Mouse (Mus musculus) hindbrain, embryonic 13.5 days (tissue): ENCODE results near the gene Camk2d. TPM values are rescaled to one million over a fixed set of nuclear protein-coding genes. Genes with fewer than 3 reads are reported as not detected.

Experiments used
- ATAC-seq: fragments of 200-750 bp; cut with Nextera tagmentation; 2 replicates; pipeline ENCODE4 v1.8.0; 2017; ENCODE audit warnings: moderate TSS enrichment; ENCODE audit not compliant: low FRiP score
- H3K27ac ChIP-seq: fragments of 300-500 bp; sonication (generic); 2 replicates; pipeline ENCODE4 v1.5.1; 2015; ENCODE audit warnings: inconsistent platforms, mild to moderate bottlenecking, moderate library complexity
- H3K27me3 ChIP-seq: fragments of 300-500 bp; sonication (generic); 2 replicates; pipeline ENCODE4 v1.6.1; 2015; ENCODE audit warnings: mild to moderate bottlenecking, inconsistent platforms
- H3K36me3 ChIP-seq: fragments of 300-500 bp; sonication (generic); 2 replicates; pipeline ENCODE4 v1.6.1; 2015; ENCODE audit warnings: mild to moderate bottlenecking, inconsistent platforms
- H3K4me1 ChIP-seq: fragments of 300-500 bp; sonication (generic); replicated peaks from 2 replicates; pipeline ENCODE4 v1.6.1; 2015; ENCODE audit warnings: inconsistent platforms
- H3K4me2 ChIP-seq: fragments of 300-500 bp; sonication (generic); 2 replicates; pipeline ENCODE4 v1.6.1; 2015; ENCODE audit warnings: inconsistent platforms, mild to moderate bottlenecking, moderate library complexity
- H3K4me3 ChIP-seq: fragments of 300-500 bp; sonication (generic); 2 replicates; pipeline ENCODE4 v1.5.1; 2015; ENCODE audit warnings: mild to moderate bottlenecking, inconsistent platforms
- H3K9ac ChIP-seq: fragments of 300-500 bp; sonication (generic); 2 replicates; pipeline ENCODE4 v1.6.1; 2015; ENCODE audit warnings: mild to moderate bottlenecking, inconsistent platforms
- H3K9me3 ChIP-seq: fragments of 300-500 bp; sonication (generic); 2 replicates; pipeline ENCODE4 v1.6.1; 2016; ENCODE audit warnings: inconsistent platforms
- WGBS: fragments of 180-500 bp; shearing (Covaris S2); methylation state at CpG from one replicate; pipeline ENCODE4 v1.1.7; 2015; 5-methylcytosine and 5-hydroxymethylcytosine counted together
- polyA plus RNA-seq: library from polyadenylated mRNA; unstranded; fragments of >200 nt; fragmentation: Nextera tagmentation; extraction: Ambion mirVana; gene quantifications from 2 replicates; pipeline ENCODE4 v1.2.1, GENCODE M21; 2015

The Camk2d gene
- polyA plus RNA-seq, 1 experiment from 2014 or later: 43.1 TPM

- H3K9me3 ChIP-seq: no peaks in the 10 kb centered on the region
- 74% methylated on average over 3 of the region's 3 CpGs for WGBS
- H3K36me3 ChIP-seq: no peaks in the 10 kb centered on the region
- peaks cover 11% of the 10 kb centered on the region for H3K4me1 ChIP-seq
- H3K27ac ChIP-seq: no peak overlapping the region
- no peak for ATAC-seq
- no peak overlapping the region for H3K4me3 ChIP-seq
- no peak overlapping the region for H3K9ac ChIP-seq
- H3K27me3 ChIP-seq: no peaks in the 10 kb centered on the region
- no peak overlapping the region for H3K4me2 ChIP-seq
These were observed 103.6 kb downstream of the Camk2d start for GRCm38 (mm10) chr3:126699740-126700139.

DNA sequence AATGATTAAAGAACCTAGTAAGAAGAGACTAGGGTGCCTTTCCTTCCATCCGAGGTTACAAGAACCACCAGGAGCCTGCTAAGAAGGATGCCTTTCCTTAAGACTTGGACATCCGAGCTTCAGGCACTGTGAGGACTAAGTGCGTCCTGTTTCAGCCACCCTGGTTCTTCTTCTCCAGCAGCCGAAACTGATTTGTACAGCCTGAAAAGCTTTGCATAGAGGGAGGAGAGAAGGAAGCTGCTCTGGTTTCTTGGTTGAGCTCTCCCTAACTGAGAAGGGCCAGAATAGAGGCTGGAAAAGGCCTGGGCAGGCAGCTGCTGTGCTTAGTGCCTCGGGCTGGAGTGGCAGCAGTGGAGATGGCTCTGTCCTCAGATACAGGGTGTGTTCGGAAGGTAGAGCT, 105.0 kb downstream of the Camk2d start:
- H3K27ac ChIP-seq: no peak overlapping the region
- H3K36me3 ChIP-seq: no peaks in the 10 kb centered on the region
- 90% methylated on average over 6 of the region's 6 CpGs for WGBS
- H3K4me2 ChIP-seq: no peak overlapping the region
- H3K9me3 ChIP-seq: no peaks in the 10 kb centered on the region
- no peak for ATAC-seq
- H3K4me1 ChIP-seq: peaks cover 3% of the 10 kb centered on the region; the same call in 1 of the 2 replicates
- no peaks in the 10 kb centered on the region for H3K27me3 ChIP-seq
- H3K4me3 ChIP-seq: no peak overlapping the region
- no peak overlapping the region for H3K9ac ChIP-seq

DNA sequence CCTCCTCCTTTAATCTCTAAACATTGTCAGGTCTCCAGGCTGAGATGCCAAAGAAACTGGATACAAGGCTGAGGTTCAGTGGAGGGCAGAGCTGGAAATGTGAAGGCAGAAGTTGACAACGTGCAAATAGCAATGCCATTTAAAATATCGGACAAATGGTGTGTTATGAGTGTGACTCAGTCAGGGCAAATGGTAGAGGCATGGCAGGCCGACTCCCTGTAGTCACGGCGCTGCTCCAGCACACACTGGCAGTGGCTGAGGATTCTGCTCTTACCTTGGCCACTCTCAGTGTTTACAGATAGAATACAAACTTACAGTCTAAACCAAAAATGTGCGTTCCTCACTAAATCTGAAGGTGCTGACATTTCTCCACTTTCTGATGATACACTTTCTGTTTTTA, 105.5 kb downstream of the Camk2d start:
- Histone ChIP-seq H3K4me3 (no peak overlapping the region), H3K27me3 (no peaks in the 10 kb centered on the region), H3K27ac (no peak overlapping the region), H3K9ac (no peak overlapping the region), H3K4me2 (no peak overlapping the region), H3K9me3 (no peaks in the 10 kb centered on the region), H3K36me3 (no peaks in the 10 kb centered on the region), H3K4me1 (peaks cover 2% of the 10 kb centered on the region; the same call in 1 of the 2 replicates)
- WGBS: 90% methylated on average over 6 of the region's 6 CpGs
- no peak for ATAC-seq

DNA sequence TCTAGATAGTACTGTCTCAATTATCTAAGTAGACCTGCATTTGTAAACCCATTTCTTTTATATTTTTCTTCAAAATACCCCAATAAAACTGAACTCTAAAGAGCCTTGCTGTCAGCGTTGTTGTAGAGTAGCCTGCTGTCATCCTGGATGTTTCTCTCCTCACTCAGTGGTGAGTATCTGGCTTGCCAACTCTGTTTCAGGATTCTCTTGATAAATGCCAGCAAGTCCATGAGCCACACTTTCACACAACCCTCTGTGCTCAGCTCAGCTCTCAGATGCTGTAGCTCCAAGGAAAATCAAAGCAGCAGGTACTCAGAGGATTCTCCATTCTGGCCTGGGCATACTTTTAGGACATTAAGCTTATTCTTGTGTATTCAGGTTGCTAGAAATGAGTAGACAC, 109.4 kb downstream of the Camk2d start:
- H3K4me1 ChIP-seq: no peaks in the 10 kb centered on the region
- no peaks in the 10 kb centered on the region for H3K9me3 ChIP-seq
- ATAC-seq: no peak
- H3K27ac ChIP-seq: no peak overlapping the region
- no peak overlapping the region for H3K4me2 ChIP-seq
- H3K9ac ChIP-seq: no peak overlapping the region
- H3K27me3 ChIP-seq: no peaks in the 10 kb centered on the region
- no peaks in the 10 kb centered on the region for H3K36me3 ChIP-seq
- WGBS: 97% methylated on average over 1 of the region's 1 CpGs
- H3K4me3 ChIP-seq: no peak overlapping the region

- Histone ChIP-seq H3K4me2 (no peak overlapping the region), H3K27me3 (no peaks in the 10 kb centered on the region), H3K9ac (no peak overlapping the region), H3K36me3 (no peaks in the 10 kb centered on the region), H3K4me1 (no peaks in the 10 kb centered on the region), H3K4me3 (no peak overlapping the region), H3K27ac (no peak overlapping the region), H3K9me3 (no peaks in the 10 kb centered on the region)
- no peak for ATAC-seq
- WGBS: 61% methylated on average over 1 of the region's 1 CpGs
These were observed 118.2 kb downstream of the Camk2d start for GRCm38 (mm10) chr3:126714281-126714680.

- no peaks in the 10 kb centered on the region for H3K27me3 ChIP-seq
- WGBS: 76% methylated on average over 5 of the region's 5 CpGs
- no peak overlapping the region for H3K4me2 ChIP-seq
- peaks cover 5% of the 10 kb centered on the region; the same call in 1 of the 2 replicates for H3K4me1 ChIP-seq
- no peaks in the 10 kb centered on the region for H3K9me3 ChIP-seq
- H3K36me3 ChIP-seq: no peaks in the 10 kb centered on the region
- 0 out of 2 replicates have a peak overlapping the region, but pooled peaks have one; percentile 18 for H3K27ac ChIP-seq
- no peak for ATAC-seq
- no peak overlapping the region for H3K4me3 ChIP-seq
- H3K9ac ChIP-seq: no peak overlapping the region
These were observed 126.9 kb downstream of the Camk2d start for GRCm38 (mm10) chr3:126723021-126723449.

GRCm38 (mm10) chr3:126723458-126723857, 127.4 kb downstream of the Camk2d start:
- H3K27me3 ChIP-seq: no peaks in the 10 kb centered on the region
- H3K27ac ChIP-seq: no peak overlapping the region
- H3K4me1 ChIP-seq: peaks cover 5% of the 10 kb centered on the region; the same call in 1 of the 2 replicates
- 74% methylated on average over 5 of the region's 5 CpGs for WGBS
- H3K9me3 ChIP-seq: no peaks in the 10 kb centered on the region
- no peaks in the 10 kb centered on the region for H3K36me3 ChIP-seq
- no peak overlapping the region for H3K4me3 ChIP-seq
- H3K4me2 ChIP-seq: no peak overlapping the region
- no peak for ATAC-seq
- H3K9ac ChIP-seq: no peak overlapping the region

DNA sequence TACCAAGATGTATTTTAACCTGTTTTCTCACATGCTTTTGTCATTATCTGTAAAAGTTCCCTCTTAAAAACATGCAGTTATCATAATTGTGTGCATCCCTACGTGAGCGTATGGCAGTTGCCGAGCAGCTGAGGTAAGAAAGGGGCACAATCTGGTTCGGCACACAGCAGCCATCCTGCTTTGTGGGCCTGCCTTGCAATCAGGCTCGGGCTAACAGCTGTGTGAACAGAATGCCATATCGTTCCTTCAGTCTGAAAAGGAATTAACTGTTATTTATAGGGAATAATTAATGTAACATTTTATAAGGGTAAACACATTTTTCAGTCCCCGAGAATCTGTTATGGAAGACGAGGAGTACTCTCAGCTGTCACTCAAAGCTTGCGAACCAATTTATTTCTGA, 129.5 kb downstream of the Camk2d start:
- Histone ChIP-seq H3K9me3 (no peaks in the 10 kb centered on the region), H3K4me3 (no peak overlapping the region), H3K4me2 (no peak overlapping the region), H3K27ac (no peak overlapping the region), H3K27me3 (no peaks in the 10 kb centered on the region), H3K4me1 (peaks cover 5% of the 10 kb centered on the region; the same call in 1 of the 2 replicates), H3K9ac (no peak overlapping the region), H3K36me3 (no peaks in the 10 kb centered on the region)
- no peak for ATAC-seq
- WGBS: 64% methylated on average over 9 of the region's 9 CpGs

DNA sequence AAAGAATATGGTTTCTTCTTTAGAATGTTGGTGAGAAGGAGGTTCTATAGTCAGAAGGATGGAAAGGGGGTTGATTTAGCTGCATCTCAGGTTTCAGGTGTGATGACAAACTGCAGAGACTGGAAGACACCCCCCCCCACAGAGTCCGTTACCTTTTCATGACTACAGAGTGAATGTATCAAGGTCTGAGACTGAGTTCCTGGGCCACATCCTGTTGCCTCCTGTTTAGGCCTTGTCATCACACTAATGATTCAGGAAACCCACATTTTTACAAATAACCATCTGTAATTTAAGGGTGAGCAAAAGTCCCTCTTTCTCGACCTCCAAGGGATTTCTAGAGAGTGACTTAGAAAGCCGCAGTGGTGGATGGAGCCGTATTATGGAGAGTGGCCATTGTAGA, 131.3 kb downstream of the Camk2d start:
- no peak overlapping the region for H3K9ac ChIP-seq
- no peaks in the 10 kb centered on the region for H3K36me3 ChIP-seq
- 94% methylated on average over 4 of the region's 4 CpGs for WGBS
- no peak overlapping the region for H3K4me3 ChIP-seq
- H3K4me1 ChIP-seq: peaks cover 5% of the 10 kb centered on the region; the same call in 1 of the 2 replicates
- H3K27me3 ChIP-seq: no peaks in the 10 kb centered on the region
- H3K4me2 ChIP-seq: no peak overlapping the region
- ATAC-seq: no peak
- H3K27ac ChIP-seq: no peak overlapping the region
- no peaks in the 10 kb centered on the region for H3K9me3 ChIP-seq

DNA sequence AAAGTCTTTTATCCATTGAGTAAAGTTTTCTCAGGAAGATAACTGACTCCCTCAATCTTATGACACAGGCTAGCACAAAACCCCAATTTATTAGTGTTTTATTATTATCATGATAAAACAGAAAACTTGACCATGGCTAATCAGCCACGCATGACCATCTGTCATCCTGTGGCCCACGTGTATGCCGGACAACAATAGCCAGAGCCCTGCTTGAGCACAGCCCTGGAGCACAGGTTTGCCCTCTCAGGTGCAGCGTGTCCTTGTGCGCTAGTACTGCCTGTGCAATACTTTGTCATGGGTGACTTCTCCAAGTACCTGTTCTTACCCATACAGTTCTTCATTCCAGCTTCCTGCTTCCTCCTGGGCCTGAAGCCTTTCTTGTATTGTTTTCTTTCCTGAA, 134.3 kb downstream of the Camk2d start:
- Histone ChIP-seq H3K4me1 (no peaks in the 10 kb centered on the region), H3K9me3 (no peaks in the 10 kb centered on the region), H3K27ac (no peak overlapping the region), H3K4me3 (no peak overlapping the region), H3K36me3 (no peaks in the 10 kb centered on the region), H3K4me2 (no peak overlapping the region), H3K27me3 (no peaks in the 10 kb centered on the region), H3K9ac (no peak overlapping the region)
- no peak for ATAC-seq
- WGBS: 73% methylated on average over 5 of the region's 5 CpGs

GRCm38 (mm10) chr3:126732323-126732722, 136.2 kb downstream of the Camk2d start:
- no peaks in the 10 kb centered on the region for H3K9me3 ChIP-seq
- no peak overlapping the region for H3K4me3 ChIP-seq
- ATAC-seq: no peak
- H3K27ac ChIP-seq: no peak overlapping the region
- H3K36me3 ChIP-seq: no peaks in the 10 kb centered on the region
- 96% methylated on average over 2 of the region's 2 CpGs for WGBS
- H3K9ac ChIP-seq: no peak overlapping the region
- H3K4me2 ChIP-seq: no peak overlapping the region
- no peaks in the 10 kb centered on the region for H3K27me3 ChIP-seq
- H3K4me1 ChIP-seq: no peaks in the 10 kb centered on the region

DNA sequence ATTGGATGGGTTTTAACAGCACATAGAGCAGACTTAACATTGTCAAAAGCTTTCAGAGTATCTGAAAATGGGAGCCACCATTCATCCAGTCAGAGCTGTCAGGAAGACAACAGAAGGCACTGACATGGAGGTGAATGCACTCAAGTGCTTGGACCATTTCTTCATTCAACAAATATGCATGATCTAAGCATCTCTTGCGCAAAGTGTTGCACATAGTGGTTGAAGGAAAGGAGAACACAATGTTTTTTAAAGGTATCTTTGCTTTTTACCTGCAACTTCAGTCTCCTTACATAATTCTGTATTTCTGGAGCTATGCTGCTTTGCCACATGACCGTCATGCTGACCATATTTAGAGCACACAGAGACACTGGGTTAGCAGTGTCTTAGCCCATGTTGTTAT, 138.4 kb downstream of the Camk2d start:
- Histone ChIP-seq H3K27me3 (no peaks in the 10 kb centered on the region), H3K36me3 (no peaks in the 10 kb centered on the region), H3K4me1 (no peaks in the 10 kb centered on the region), H3K4me3 (no peak overlapping the region), H3K9me3 (no peaks in the 10 kb centered on the region), H3K9ac (no peak overlapping the region), H3K27ac (no peak overlapping the region), H3K4me2 (no peak overlapping the region)
- ATAC-seq: no peak
- 85% methylated on average over 2 of the region's 2 CpGs for WGBS

- ATAC-seq: no peak
- H3K9ac ChIP-seq: no peak overlapping the region
- no peaks in the 10 kb centered on the region for H3K36me3 ChIP-seq
- H3K9me3 ChIP-seq: no peaks in the 10 kb centered on the region
- H3K4me1 ChIP-seq: no peaks in the 10 kb centered on the region
- H3K4me2 ChIP-seq: no peak overlapping the region
- 78% methylated on average over 5 of the region's 5 CpGs for WGBS
- H3K27ac ChIP-seq: no peak overlapping the region
- no peak overlapping the region for H3K4me3 ChIP-seq
- H3K27me3 ChIP-seq: no peaks in the 10 kb centered on the region
These were observed 139.1 kb downstream of the Camk2d start for GRCm38 (mm10) chr3:126735211-126735610.
